Mouse (Mus musculus): ENCODE measurements around the gene Acod1. TPM values are rescaled to one million over a fixed set of nuclear protein-coding genes. Genes with fewer than 3 reads are reported as not detected.

The Acod1 gene
- total RNA-seq, 2 experiments from 2014 or later = not detected

DNA sequence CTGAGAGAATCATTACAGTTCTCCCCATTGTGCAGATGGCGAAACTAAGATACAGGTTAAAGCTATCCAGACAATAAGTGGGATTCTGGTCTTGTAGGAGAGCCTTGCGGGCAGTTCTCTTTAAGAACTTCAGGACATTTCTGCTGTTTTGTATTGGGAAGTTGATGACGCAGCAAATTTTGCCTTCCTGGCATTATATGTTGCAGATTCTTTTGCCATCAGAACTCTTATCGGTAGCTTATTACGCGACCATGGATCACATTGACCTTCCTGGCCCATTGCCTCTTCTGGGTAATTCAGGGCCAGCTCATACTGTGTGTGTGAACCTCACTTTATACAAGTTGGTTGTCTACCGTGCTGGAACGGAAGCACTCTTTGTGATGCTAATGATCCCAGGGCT is 27.0 kb downstream of the Acod1 start:
- no peak for DNase-seq

GRCm38 (mm10) chr14:103075166-103075565 is 28.4 kb downstream of the Acod1 start:
- no peak for DNase-seq

GRCm38 (mm10) chr14:103077272-103078005 is 30.7 kb downstream of the Acod1 start:
- DNase-seq = no peak

- no peak for DNase-seq
Measured at GRCm38 (mm10) chr14:103078006-103078912, 31.5 kb downstream of the Acod1 start.

DNA sequence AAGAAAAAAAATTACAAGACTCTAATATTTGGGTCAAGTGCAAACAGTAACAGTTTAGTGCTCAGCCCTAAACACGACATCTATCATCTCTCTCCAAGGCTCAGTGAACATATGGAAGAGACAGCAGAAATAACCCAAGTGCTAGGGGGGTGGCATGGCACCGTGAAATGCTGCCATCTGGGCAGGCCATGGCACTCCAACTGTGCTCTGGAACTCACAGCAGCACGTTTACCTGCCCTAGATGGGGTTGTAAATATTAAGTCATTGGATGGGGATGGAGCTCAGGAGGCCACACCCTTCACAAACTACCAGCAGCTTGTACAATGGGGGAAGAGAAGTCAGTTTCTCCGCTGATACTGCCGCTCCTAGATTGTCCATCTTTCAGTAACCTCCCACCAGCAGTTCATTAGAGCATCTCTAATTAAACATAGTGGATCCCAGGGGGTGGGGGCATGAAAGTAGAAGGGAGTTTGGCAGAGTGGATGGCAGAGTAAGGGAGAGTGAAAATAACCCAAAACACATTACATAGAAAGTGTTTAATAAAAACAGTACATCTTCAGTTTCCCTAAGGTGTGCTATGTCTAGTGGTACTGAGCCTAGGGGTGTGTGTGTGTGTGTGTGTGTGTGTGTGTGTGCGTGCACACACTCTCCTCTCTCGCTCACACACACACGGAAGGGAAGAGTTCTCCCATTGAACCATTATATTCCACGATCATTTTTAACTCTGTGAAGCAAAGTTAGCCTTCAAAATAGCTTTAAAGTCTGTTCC is 32.6 kb downstream of the Acod1 start:
- DNase-seq = no peak

GRCm38 (mm10) chr14:103085840-103086533 is 39.2 kb downstream of the Acod1 start:
- no peak for DNase-seq

DNA sequence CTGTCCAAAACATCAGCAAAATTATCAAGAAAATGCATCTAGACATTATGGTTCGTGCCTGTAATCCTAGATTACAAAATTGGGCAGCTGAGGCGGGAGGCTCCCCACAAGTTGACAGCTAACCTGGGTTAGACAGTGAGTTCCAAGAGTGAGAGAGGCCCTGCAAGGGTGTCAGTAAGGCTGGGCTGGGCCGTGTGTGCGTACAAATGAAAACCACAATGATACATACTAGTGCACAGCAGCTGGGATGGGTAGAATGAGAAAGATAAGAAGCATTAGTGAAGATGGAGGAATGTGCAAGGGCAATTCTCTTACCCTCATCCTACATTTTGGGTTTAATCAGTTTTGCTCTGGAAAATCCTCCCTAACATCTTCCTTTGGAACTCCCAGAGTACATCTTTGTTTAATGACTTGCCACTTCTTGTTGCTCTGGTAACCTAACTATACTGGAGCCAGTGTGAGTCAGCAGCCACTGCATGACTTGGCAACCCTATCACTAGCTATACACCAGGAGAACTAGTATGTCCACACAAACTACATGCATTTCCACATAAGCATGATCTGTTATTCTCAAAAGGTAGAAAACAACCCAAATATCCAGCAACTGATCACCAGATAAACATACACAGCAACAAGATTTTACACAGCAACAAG is 40.0 kb downstream of the Acod1 start:
- no peak for DNase-seq

DNA sequence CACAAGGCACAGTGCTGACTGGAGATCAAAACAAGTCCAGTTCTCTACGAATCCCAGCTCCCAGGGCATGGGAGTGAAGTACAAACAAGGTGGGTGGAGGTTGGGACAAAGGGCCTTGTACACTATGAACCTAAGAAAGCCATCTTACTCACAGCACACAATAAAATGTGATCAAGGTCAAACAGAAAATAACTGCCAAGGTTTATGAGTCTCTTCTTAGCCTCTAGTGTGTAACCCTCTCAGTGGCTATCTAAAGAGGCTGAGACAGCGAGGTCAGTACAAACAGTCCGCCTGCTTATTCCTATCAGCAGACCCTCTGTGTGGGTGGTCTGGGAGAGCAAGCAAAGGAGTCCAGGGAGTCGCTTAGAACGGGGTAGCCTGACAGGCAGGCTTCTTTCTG is 41.1 kb downstream of the Acod1 start:
- DNase-seq = no peak

DNA sequence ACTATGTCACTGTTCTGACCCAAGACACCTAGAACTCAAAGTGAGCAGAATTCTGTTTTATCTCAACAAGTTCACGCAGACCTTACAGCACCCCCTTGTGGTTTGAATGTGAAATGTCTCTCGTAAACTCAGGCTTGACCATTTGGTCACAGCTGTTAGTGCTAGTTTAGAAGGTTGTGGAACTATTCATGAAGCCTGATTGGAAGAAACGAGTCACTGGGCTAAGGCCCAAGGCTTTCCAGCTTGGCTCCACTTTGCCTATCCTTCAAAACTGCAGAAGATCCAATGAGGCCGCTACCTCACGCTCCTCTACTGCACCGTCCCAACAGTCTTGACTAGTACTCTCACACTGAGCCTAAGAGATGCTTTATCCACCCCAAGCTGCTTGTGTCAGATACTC is 41.8 kb downstream of the Acod1 start:
- DNase-seq = peak; percentile 75

DNA sequence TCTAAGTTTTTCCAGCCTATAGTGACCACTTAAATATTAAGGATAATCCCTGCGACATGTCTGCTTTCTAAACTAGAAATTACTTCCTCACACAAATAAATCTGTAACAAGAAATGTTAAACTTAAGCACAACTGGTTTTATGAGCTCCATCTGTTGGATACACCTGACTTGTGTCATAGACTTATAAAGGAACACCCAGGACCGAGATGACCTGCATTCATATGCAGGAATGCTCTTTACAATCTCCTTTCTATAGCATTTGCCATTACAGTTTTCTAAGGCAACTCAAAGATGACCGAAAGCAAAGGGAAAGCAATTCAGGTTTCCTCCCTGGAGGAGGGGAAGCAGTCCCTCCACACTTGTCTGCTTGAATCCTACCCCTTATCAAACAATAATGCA is 46.5 kb downstream of the Acod1 start:
- DNase-seq = no peak

- DNase-seq = no peak
Measured at GRCm38 (mm10) chr14:103093670-103094069, 46.9 kb downstream of the Acod1 start.

DNA sequence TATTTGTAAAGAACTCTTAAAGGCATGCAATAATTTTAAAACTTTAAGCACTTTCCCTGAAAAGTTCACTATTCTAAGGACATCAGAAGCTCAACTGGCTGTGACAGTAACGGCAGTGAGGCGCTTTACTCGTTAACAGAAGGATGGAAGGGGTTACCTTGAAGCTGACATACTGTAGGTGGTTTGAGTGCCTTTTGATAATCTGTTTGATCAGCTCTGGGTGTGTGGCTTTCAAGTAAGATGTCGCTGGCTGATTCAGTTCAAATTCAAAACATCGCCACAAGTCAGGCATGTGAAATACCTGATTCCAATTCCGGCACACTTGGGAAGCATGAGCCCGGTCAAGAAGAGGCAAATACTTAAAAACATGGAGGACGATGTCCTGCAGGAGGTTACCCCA is 48.3 kb downstream of the Acod1 start:
- DNase-seq = no peak

DNA sequence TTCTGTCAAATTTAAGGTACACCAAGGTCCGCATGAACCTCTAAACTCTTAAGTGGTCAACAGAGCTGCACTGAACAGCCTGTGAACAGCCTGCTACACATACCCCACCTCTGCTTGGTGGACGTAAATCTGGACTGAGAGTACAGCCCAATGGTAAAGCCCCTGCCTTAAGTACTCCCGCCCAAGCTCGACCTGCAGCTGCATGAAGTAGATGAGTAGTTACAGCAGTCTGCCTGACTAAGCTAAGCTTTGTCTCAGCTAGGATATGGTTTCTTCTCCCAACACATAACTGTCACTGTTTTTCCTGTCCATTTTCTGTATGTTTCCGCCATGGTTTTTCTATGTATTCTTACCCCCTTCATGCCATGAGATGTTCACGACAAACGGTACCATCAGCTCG is 49.0 kb downstream of the Acod1 start:
- no peak for DNase-seq

DNA sequence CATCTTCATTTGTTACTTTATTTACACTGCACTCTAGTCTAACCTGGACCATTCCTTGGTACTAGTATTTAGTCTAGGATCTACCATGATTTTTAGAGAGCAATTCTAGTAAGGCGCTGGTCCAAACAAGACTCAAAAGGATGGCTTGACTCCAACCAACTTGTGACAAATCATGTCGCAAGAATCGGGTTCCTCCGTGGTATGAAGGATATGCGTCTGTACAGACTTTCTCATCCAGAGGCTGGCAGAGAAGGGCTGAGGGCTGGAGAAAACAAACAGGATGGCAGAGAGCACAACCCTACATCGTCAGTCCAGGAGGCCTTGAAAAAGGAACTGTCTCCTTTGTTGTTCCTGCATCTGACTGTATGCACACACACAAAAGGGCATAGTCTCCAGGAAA is 49.8 kb downstream of the Acod1 start:
- DNase-seq = no peak

DNA sequence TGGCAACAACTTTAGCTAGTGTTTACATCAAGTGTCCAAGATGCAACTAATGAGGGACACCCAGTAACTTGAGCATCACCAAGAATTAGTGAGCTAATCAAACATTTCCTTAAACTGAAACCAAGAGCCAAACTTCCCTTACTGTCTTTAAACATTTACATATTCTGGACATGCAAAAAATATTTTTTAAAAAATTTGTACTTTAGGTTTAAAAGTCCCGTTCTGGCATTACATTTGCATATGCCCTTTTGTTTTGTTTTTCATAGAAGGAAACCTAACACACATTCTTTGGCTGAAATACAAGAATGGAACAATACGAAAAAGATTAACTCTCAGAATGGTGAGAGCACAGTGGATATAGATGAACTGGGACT is 51.4 kb downstream of the Acod1 start:
- DNase-seq = no peak

DNA sequence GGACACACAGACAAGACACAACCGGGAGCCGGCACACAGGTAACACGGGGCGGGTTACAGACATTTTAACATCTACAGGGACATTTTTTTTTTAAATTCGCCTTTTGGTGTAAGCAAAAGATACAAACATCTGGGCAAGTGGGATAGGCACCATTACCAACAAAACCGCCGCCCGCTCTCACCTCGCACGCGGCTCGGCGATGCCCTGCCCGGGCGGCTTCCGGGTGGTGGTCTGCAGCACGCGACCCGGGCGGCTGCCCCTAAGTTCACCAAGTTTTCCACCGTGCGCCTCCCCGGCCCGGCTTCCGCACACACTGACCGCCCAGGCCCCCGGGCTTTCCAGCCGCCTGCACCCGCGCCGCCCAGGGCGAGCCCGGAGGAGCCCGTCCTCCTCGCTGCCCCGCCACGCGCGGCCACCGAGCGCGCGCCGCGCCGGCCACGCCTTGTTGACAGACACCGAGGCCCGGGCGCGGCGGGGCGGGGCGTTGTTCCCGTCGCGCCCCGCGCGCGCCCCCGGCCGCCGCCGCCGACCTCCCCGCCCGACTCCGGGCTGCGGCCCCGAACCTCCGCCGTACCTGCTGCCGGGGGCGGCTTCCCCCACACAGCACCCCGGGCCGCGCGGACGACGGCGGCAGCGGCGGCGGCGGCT is 51.9 kb downstream of the Acod1 start:
- peak; percentile 89 for DNase-seq

GRCm38 (mm10) chr14:103099238-103099933 is 52.6 kb downstream of the Acod1 start, which contains the start of gene Fbxl3:
TSS of gene Fbxl3 (minus strand) at chr14:103099566.
- peak; percentile 93 for DNase-seq

GRCm38 (mm10) chr14:103100296-103100695 is 53.5 kb downstream of the Acod1 start:
- no peak for DNase-seq

DNA sequence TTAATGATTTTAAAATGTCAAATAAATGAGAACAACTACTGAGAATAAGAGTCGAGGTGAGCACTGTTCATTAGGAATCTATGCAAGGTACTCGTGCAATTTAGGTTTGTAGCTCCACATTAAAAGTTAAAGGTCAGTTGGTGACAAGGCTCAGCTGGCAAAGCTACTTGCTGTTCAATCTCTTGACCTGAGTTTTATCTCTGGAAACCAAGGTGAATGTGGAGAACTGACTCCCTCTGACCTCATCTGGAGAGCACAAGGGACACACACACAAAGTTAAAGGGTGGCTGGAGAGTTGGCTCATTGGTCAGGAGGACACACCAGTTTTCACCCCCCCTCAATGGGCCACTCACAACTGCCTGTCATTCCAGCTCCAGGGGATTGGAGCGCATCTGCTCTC is 54.4 kb downstream of the Acod1 start:
- no peak for DNase-seq

- no peak for DNase-seq
Measured at GRCm38 (mm10) chr14:103102246-103102645, 55.5 kb downstream of the Acod1 start.
